Mouse (Mus musculus): ENCODE results near the gene Khdrbs1.
"Not testable (repeated sequence)": the region's sequence is repeated elsewhere in the genome, so short reads cannot be mapped to it uniquely, and the experiment has no call there.

Khdrbs1 gene

GRCm38 (mm10) chr4:129743494-129743893, 1.4 kb upstream of the Khdrbs1 start:
- DNase-seq (ENCODE audit: low read depth, low spot score) = no peak

GRCm38 (mm10) chr4:129743010-129743390, 897 bp upstream of the Khdrbs1 start:
- DNase-seq (ENCODE audit: low read depth, low spot score) = no peak

- DNase-seq (ENCODE audit: low read depth, low spot score) = no peak
These were observed 200 bp downstream of the Khdrbs1 start for GRCm38 (mm10) chr4:129741974-129742231.

- DNase-seq (ENCODE audit: low read depth, low spot score) = peak; percentile 64
These were observed 691 bp downstream of the Khdrbs1 start for GRCm38 (mm10) chr4:129741251-129741973.

- peak; percentile 44 for DNase-seq (ENCODE audit: low read depth, low spot score)
These were observed 2.9 kb downstream of the Khdrbs1 start for GRCm38 (mm10) chr4:129739111-129739645.

- DNase-seq (ENCODE audit: low read depth, low spot score) = no peak
These were observed 5.9 kb downstream of the Khdrbs1 start for GRCm38 (mm10) chr4:129736173-129736572.

GRCm38 (mm10) chr4:129735485-129735884, 6.6 kb downstream of the Khdrbs1 start:
- DNase-seq (ENCODE audit: low read depth, low spot score) = not testable (repeated sequence)

GRCm38 (mm10) chr4:129731423-129731822, 10.7 kb downstream of the Khdrbs1 start:
- peak; percentile 52 for DNase-seq (ENCODE audit: low read depth, low spot score)

GRCm38 (mm10) chr4:129716310-129716709, 25.8 kb downstream of the Khdrbs1 start:
- no peak for DNase-seq (ENCODE audit: low read depth, low spot score)

- no peak for DNase-seq (ENCODE audit: low read depth, low spot score)
These were observed 32.5 kb downstream of the Khdrbs1 start for GRCm38 (mm10) chr4:129709486-129710129.

GRCm38 (mm10) chr4:129706750-129707149, 35.4 kb downstream of the Khdrbs1 start:
- no peak for DNase-seq (ENCODE audit: low read depth, low spot score)

- no peak for DNase-seq (ENCODE audit: low read depth, low spot score)
These were observed 39.6 kb downstream of the Khdrbs1 start for GRCm38 (mm10) chr4:129702454-129702853.

GRCm38 (mm10) chr4:129701503-129702377, 40.4 kb downstream of the Khdrbs1 start:
- DNase-seq (ENCODE audit: low read depth, low spot score) = peak; percentile 85

GRCm38 (mm10) chr4:129700661-129701060, 41.4 kb downstream of the Khdrbs1 start:
- not testable (repeated sequence) for DNase-seq (ENCODE audit: low read depth, low spot score)

- no peak for DNase-seq (ENCODE audit: low read depth, low spot score)
These were observed 41.9 kb downstream of the Khdrbs1 start for GRCm38 (mm10) chr4:129700216-129700615.

GRCm38 (mm10) chr4:129697191-129697590, 44.9 kb downstream of the Khdrbs1 start:
- no peak for DNase-seq (ENCODE audit: low read depth, low spot score)

GRCm38 (mm10) chr4:129696158-129696985, 45.7 kb downstream of the Khdrbs1 start, which contains the start of gene Tmem39b:
Gene Tmem39b (minus strand): TSS chr4:129696838.
- peak; percentile 89 for DNase-seq (ENCODE audit: low read depth, low spot score)

- DNase-seq (ENCODE audit: low read depth, low spot score) = no peak
These were observed 46.3 kb downstream of the Khdrbs1 start for GRCm38 (mm10) chr4:129695815-129696157.

- DNase-seq (ENCODE audit: low read depth, low spot score) = no peak
These were observed 57.6 kb downstream of the Khdrbs1 start for GRCm38 (mm10) chr4:129684531-129684930.

- no peak for DNase-seq (ENCODE audit: low read depth, low spot score)
These were observed 58.1 kb downstream of the Khdrbs1 start for GRCm38 (mm10) chr4:129683901-129684493.

GRCm38 (mm10) chr4:129681837-129682236, 60.3 kb downstream of the Khdrbs1 start:
- no peak for DNase-seq (ENCODE audit: low read depth, low spot score)

Data from CD4-positive helper T cell, adult 2 months (primary cell).